Mouse (Mus musculus) embryo, embryonic 10.5 days (tissue): ENCODE measurements at regions not wholly inside any gene's neighbourhood (a gene's known extent, or its start where the extent isn't known, plus 50 kb on each side); places are given as distances from the start of the nearest gene placed in this dataset.

Experiments
- DNase-seq: peaks from one replicate; pipeline ENCODE4 v3.0.0-alpha.2; 2015; ENCODE audit warnings: low spot score

DNA sequence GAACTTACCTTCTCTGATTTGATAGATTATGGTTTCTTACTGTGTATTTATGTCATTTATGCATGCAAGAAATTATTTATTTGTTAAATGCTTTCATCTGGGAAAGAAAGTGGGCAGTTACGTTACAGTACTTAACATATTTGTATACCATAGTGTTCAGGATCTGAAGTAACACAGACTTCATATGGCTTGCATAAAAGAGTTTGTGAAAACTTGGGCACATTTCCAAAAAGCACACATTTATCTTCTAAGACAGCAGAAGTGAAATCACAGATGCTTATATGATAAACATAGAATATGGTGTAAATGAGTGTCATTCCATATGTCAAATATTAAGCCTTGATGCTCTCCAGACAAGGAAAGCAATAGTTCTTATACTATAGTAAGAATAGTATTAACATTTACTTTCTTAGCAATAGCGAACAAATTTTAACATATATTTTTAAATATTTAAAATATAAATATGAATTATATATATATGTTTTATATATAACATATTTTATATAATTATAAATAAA lies 4549.1 kb upstream of the Gm7489 start:
- no peak for DNase-seq

DNA sequence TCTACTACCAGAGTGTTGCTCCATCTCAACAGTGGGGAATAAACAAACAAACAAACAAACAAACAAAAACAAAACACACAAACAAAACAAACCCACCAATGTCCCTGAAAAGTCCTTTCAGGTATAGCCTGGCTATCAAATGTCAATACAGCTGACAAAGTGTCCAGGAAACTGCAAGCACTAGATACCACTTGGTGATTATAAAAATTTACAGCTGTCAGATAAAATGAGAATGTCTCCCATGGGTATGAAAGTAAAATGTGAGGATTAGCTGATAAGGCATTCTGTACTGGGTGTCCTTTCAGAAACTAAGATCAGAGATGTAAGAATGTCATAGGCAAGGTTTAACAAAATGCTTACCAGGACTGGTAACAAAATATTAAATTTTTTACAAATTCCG lies 4537.7 kb upstream of the Gm7489 start:
- no peak for DNase-seq

DNA sequence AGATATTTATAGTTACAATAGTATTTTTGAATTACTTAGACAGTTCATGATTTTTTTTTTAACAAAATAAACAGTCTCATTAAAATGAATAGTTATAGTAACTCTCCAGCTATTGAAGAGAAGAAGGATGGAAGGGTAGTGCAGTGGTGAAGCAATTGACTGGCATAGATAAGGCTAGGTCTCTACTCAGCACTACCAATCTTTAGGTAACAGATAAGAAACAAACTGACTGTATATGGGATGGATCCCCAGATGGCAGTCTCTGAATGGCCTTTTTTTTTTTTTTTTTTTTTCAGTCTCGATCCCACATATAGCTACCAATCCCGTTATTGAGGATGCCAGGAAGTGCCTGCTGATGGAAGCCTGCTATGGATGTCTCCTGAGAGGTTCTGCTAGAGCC lies 4528.6 kb upstream of the Gm7489 start:
- no peak for DNase-seq

DNA sequence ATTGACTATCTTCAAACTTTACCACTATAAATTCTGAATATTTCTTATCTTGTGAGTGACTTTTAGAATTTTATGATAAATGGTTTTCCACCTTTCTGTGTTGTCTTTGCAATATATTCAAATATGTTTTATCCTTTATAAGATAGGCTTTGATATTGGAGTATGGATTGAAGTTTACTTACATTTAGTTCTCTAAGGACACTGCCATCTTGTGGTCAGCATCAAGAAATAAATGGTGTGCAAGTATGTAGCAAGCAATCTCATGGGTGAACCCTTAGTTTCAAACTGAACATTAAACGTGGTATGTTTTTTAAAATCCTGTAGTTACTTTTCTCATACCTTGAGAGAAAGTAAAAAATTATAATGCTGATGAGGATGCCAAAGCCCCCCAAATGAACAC lies 4488.7 kb upstream of the Gm7489 start:
- DNase-seq: peak; percentile 51

DNA sequence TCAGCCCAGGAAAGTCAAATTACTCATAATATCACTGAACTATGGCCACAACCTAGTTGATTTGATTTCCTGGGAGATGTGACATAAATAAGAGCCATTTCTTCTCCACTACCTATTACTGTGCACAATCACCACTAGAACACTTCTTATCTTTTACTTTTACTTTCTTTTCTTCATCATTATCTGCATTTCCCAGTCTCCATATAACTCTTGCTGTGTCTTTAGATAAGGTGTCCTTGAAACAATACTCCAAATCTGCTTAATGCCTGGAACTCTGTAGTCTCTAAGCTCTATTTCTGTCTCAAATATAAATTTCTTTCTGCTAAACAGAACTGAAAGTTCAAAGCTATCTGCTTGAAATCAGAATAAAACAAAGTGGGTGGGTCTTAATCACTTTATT lies 4471.0 kb upstream of the Gm7489 start:
- no peak for DNase-seq

DNA sequence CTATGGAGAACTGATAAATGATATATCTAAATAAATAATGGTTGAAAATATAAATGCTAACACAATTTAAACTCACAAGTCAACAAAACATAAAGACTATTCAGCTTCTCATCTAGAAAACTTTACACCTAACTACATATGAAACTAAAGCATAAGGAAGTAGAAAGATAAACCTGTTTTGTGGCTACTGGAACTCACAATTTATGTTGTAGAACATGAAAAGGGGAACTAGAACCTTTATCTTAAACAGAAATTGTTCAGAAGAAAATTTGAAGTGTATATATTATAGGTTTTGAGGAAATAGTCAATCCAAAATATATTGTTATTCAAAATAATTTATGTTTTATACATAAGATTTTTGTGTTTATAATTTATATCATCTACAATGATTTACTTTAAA lies 4433.4 kb upstream of the Gm7489 start:
- no peak for DNase-seq

DNA sequence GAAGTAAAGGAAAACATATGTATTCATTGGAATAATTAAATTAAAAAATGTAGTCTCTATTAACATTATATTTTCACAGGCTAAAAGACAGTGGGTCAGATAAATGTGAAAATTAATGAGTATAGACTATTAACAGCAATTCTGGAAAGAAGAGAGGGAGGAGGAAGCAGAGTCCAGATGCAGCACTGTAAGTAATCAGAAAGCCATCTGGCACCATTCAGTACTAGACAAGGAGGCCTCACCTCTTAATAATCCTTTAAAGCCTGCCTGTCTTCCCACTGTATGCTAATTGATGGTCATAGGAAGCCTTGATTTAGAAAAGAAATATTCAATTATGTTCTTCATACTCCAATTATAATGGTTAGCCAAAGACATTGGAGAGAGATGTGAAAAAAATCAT lies 4400.1 kb upstream of the Gm7489 start:
- no peak for DNase-seq

DNA sequence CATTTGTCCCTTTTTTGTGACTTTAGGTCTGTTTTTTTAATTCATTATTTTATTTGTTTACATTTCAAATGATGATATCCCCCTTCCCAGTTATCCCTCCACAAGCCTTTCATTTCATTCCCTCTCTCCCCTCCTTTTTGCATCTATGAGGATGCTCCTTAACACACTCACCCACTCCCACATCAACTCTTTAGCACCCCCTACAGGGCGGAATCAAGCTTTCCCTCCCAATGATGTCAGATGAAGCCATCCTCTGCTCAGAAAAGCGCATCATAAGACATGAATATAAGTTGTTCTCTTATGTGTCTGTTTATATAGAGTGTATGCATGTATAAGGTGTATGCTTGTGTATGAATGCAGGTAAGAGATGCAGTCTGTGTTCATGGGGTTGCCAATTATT lies 4391.9 kb upstream of the Gm7489 start:
- peak; percentile 29 for DNase-seq

DNA sequence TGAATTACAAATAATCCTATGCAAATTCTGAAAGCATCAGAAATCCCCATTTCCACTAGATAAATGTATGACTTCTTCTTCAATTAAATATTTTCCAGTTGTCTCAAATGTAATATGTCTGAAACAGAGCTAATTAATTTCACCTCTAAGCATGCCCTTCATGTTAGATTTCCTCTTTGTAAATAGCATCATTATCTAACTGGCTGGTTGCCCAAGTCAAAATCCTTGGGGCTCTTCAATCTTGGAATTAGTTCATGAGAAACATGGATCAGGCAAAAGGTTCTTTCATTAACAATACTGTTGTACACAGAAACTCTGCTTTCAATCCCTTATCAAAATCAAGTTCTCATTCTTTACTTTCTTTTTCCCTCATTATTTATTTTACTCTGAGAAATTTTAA lies 4382.9 kb upstream of the Gm7489 start:
- no peak for DNase-seq
